Mouse (Mus musculus): Measurements from ENCODE around the gene Fam219b. TPM values are rescaled to one million over a fixed set of nuclear protein-coding genes. Genes with fewer than 3 reads are reported as not detected.
A peak's percentile ranks its signal among the peaks of the same experiment; 100 is the strongest.

The Fam219b gene
- polyA plus RNA-seq, 1 experiment from 2014 or later = 16.0 TPM

DNA sequence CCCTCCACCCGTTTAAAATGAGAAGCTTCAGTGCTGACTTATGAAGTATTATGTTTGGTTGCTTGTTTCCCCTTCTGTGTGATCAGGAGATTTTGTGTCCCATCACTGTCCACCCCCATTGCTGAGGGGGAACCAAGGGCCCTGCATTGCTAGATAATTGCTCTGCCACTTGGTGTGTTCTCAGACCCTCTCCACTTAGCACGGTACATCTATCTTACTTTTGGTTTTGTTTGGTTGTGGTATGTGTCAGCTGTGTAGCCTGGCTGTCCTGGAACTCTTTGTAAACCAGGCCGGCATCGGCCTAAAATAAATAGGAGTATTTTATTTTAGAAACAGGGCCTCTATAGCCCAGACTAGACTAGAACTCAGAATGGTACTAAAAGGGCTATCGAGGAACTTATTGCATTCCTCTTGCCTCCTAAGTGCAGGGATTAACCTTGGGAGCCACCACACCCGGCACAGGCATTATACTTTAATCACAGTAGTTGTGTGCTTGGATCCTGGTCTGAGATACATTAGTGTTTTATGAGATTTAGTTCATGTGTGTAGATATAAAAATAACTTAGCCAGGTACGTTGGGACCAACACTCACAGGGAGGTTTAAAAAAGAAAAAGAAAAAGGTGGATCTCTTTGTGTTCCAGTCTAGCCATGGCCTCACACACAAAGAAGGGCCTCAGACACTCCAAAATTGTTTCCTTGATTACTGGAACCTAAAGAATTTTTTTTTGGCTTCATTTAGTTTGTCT is 15.0 kb upstream of the Fam219b start:
- Histone ChIP-seq H3K9me3 (ENCODE audit: control insufficient read depth, low read length) (no peaks in the 10 kb centered on the region), H3K27me3 (ENCODE audit: control insufficient read depth, insufficient read depth, low read length) (no peaks in the 10 kb centered on the region), H3K4me3 (ENCODE audit: low read depth, low read length) (peak overlapping the region; percentile 94), H3K36me3 (ENCODE audit: control insufficient read depth, insufficient read depth, low read length) (no peaks in the 10 kb centered on the region), H3K9ac (ENCODE audit: low read length) (peak overlapping the region; percentile 95), H3K4me1 (ENCODE audit: control insufficient read depth, insufficient read depth, low read length) (peaks cover 12% of the 10 kb centered on the region), H3K27ac (ENCODE audit: low read depth, low read length) (no peak overlapping the region), H3K4me2 (peak overlapping the region; percentile 82)
- DNase-seq (ENCODE audit: low spot score, missing footprints) (no peak), ATAC-seq (ENCODE audit: low FRiP score) (no peak)
- WGBS = 44% methylated on average over 7 of the region's 7 CpGs

DNA sequence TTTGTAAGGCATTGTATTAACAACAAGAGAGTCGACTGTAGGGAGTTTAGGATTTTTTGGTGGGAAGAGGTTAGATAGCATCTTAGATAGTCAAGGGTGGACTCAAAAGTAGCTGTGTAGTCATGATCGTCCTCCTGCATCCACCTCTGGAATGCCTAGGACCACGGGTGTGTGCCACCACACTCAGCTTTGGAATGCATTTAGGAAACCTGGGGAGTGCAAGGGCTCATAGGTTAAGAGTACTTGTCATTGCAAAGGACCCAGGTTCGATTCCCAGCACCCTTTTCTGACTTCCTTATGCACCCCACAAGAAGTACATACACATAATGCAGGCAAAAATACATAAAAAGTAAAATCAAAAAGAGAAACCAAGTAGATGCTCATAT is 14.5 kb upstream of the Fam219b start:
- H3K36me3 ChIP-seq (ENCODE audit: control insufficient read depth, insufficient read depth, low read length) = no peaks in the 10 kb centered on the region
- H3K9me3 ChIP-seq (ENCODE audit: control insufficient read depth, low read length) = no peaks in the 10 kb centered on the region
- ATAC-seq (ENCODE audit: low FRiP score) = no peak
- no peaks in the 10 kb centered on the region for H3K27me3 ChIP-seq (ENCODE audit: control insufficient read depth, insufficient read depth, low read length)
- peaks cover 11% of the 10 kb centered on the region for H3K4me1 ChIP-seq (ENCODE audit: control insufficient read depth, insufficient read depth, low read length)
- H3K27ac ChIP-seq (ENCODE audit: low read depth, low read length) = no peak overlapping the region
- DNase-seq (ENCODE audit: low spot score, missing footprints) = no peak
- 80% methylated on average over 4 of the region's 4 CpGs for WGBS
- H3K4me3 ChIP-seq (ENCODE audit: low read depth, low read length) = peak overlapping the region; percentile 94; the same call in 1 of the 2 replicates
- peak overlapping the region; percentile 95 for H3K9ac ChIP-seq (ENCODE audit: low read length)
- H3K4me2 ChIP-seq = peak overlapping the region; percentile 82

DNA sequence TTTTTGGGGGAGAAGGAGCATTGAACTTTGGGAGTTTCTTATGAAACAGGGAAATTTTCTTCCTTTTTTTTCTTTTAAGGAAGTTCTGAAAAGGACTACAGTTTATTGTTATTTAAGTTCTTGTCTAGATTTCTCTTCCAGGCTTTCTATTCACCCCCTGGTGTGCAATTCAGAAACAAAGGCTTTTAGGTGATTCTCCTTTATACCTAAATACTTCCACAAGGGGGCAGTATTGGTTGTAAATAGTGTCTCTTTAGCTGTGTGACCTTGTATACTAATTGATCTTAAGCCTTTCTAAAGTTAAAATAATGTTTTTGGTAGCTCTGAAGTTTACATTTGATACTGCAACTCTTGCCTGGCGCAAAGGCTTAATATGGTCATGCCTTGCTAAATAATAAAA is 13.6 kb upstream of the Fam219b start:
- Histone ChIP-seq H3K4me3 (ENCODE audit: low read depth, low read length) (no peak overlapping the region), H3K27me3 (ENCODE audit: control insufficient read depth, insufficient read depth, low read length) (no peaks in the 10 kb centered on the region), H3K27ac (ENCODE audit: low read depth, low read length) (no peak overlapping the region), H3K9me3 (ENCODE audit: control insufficient read depth, low read length) (no peaks in the 10 kb centered on the region), H3K4me2 (no peak overlapping the region), H3K36me3 (ENCODE audit: control insufficient read depth, insufficient read depth, low read length) (no peaks in the 10 kb centered on the region), H3K9ac (ENCODE audit: low read length) (no peak overlapping the region), H3K4me1 (ENCODE audit: control insufficient read depth, insufficient read depth, low read length) (peaks cover 11% of the 10 kb centered on the region)
- 93% methylated on average over 1 of the region's 1 CpGs for WGBS
- ATAC-seq (ENCODE audit: low FRiP score) = no peak
- DNase-seq (ENCODE audit: low spot score, missing footprints) = peak; percentile 89

DNA sequence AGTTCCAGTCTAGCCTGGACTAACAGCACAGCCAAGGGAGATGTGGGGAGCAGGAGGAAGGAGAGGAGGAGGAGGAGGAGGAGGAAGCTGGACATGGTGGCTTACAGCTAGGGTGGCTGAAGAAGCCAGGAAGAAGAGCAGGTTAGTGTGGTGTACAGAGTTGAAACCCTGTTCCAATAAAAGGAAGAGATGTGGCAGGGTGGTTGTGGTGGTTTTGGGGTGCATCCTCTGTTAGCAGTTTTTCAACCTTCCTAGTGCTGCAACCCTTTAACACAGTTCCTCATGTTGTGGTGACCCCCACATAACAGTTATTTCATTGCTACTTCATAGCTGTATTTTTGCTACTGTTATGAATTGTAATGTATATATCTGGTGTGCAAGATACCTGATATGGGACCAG is 12.9 kb upstream of the Fam219b start:
- no peak overlapping the region for H3K9ac ChIP-seq (ENCODE audit: low read length)
- no peak overlapping the region for H3K27ac ChIP-seq (ENCODE audit: low read depth, low read length)
- ATAC-seq (ENCODE audit: low FRiP score) = no peak
- H3K9me3 ChIP-seq (ENCODE audit: control insufficient read depth, low read length) = no peaks in the 10 kb centered on the region
- H3K4me1 ChIP-seq (ENCODE audit: control insufficient read depth, insufficient read depth, low read length) = peaks cover 11% of the 10 kb centered on the region
- no peaks in the 10 kb centered on the region for H3K27me3 ChIP-seq (ENCODE audit: control insufficient read depth, insufficient read depth, low read length)
- no peak overlapping the region for H3K4me2 ChIP-seq
- H3K36me3 ChIP-seq (ENCODE audit: control insufficient read depth, insufficient read depth, low read length) = peaks cover 2% of the 10 kb centered on the region; the same call in 1 of the 2 replicates
- no peak for DNase-seq (ENCODE audit: low spot score, missing footprints)
- H3K4me3 ChIP-seq (ENCODE audit: low read depth, low read length) = no peak overlapping the region

DNA sequence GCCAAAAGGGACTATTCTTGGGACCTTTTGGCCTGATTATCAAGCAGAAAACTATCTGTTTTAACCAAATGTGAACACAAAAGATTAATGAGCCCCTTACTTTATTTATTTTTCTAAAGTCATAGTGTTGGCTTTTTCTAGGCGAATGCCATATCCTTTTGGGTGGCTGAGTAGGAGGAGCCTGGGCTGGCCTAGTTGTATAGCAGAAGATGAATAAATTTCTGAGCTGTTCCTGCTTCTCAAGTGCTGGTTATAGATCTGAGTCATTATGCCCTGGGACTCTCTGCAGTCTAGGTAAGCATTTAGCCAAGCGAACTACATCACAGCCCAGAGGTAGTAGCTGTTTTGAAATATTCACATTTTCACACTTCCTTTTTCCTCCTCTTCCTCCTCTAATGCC is 11.8 kb upstream of the Fam219b start:
- WGBS = 85% methylated on average over 2 of the region's 2 CpGs
- Histone ChIP-seq H3K4me2 (no peak overlapping the region), H3K27ac (ENCODE audit: low read depth, low read length) (no peak overlapping the region), H3K27me3 (ENCODE audit: control insufficient read depth, insufficient read depth, low read length) (no peaks in the 10 kb centered on the region), H3K9me3 (ENCODE audit: control insufficient read depth, low read length) (no peaks in the 10 kb centered on the region), H3K9ac (ENCODE audit: low read length) (no peak overlapping the region), H3K4me1 (ENCODE audit: control insufficient read depth, insufficient read depth, low read length) (peaks cover 10% of the 10 kb centered on the region), H3K36me3 (ENCODE audit: control insufficient read depth, insufficient read depth, low read length) (peaks cover 2% of the 10 kb centered on the region; the same call in 1 of the 2 replicates), H3K4me3 (ENCODE audit: low read depth, low read length) (no peak overlapping the region)
- no peak for ATAC-seq (ENCODE audit: low FRiP score)
- no peak for DNase-seq (ENCODE audit: low spot score, missing footprints)

DNA sequence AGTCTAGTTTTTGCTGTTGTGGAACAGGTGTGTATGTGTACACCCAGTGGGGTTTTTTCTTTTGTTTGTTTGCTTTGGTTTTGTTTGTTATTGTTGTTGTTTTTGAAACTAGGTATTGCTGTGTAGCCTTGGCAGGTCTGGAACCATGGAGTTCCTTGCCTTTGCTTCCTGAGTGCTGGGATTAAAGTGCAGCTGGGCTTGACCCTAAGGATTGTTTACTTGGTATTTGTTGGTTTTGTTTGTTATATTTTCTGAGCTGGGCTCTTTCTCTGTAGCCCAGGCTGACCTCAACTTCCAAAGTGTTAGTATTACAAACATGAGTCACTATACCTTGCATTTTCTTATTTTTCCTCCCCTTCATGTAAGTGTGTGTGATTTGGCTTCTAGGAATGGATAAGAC is 10.9 kb upstream of the Fam219b start:
- Histone ChIP-seq H3K4me3 (ENCODE audit: low read depth, low read length) (no peak overlapping the region), H3K9ac (ENCODE audit: low read length) (no peak overlapping the region), H3K9me3 (ENCODE audit: control insufficient read depth, low read length) (no peaks in the 10 kb centered on the region), H3K4me2 (no peak overlapping the region), H3K27ac (ENCODE audit: low read depth, low read length) (no peak overlapping the region), H3K4me1 (ENCODE audit: control insufficient read depth, insufficient read depth, low read length) (peaks cover 9% of the 10 kb centered on the region), H3K27me3 (ENCODE audit: control insufficient read depth, insufficient read depth, low read length) (no peaks in the 10 kb centered on the region), H3K36me3 (ENCODE audit: control insufficient read depth, insufficient read depth, low read length) (peaks cover 2% of the 10 kb centered on the region; the same call in 1 of the 2 replicates)
- ATAC-seq (ENCODE audit: low FRiP score) (no peak), DNase-seq (ENCODE audit: low spot score, missing footprints) (no peak)

DNA sequence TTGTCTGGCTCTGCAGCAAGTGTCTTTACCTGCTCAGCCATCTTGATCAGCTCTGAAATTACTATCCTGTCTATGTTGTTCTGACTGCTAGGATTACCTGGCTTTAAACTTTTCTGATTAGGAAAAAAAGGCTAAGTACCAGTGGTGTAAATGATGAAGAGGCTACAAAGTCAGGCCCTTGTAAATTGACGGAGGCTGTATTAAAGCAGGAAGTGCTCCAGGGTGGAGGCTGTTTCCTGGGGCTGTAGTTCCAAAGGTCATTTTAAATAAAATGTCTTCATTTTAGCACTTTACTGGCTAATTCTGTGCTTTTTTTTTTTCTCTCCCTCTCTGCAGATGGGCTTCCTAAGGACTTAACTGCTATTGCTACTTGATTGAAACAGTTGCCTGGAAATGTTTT is 5.4 kb upstream of the Fam219b start:
- H3K4me2 ChIP-seq = no peak overlapping the region
- no peak overlapping the region for H3K4me3 ChIP-seq (ENCODE audit: low read depth, low read length)
- no peak overlapping the region for H3K27ac ChIP-seq (ENCODE audit: low read depth, low read length)
- WGBS = 94% methylated on average over 1 of the region's 1 CpGs
- peaks cover 6% of the 10 kb centered on the region for H3K36me3 ChIP-seq (ENCODE audit: control insufficient read depth, insufficient read depth, low read length)
- H3K9me3 ChIP-seq (ENCODE audit: control insufficient read depth, low read length) = no peaks in the 10 kb centered on the region
- H3K4me1 ChIP-seq (ENCODE audit: control insufficient read depth, insufficient read depth, low read length) = peaks cover 4% of the 10 kb centered on the region; the same call in 1 of the 2 replicates
- DNase-seq (ENCODE audit: low spot score, missing footprints) (no peak), ATAC-seq (ENCODE audit: low FRiP score) (no peak)
- no peaks in the 10 kb centered on the region for H3K27me3 ChIP-seq (ENCODE audit: control insufficient read depth, insufficient read depth, low read length)
- no peak overlapping the region for H3K9ac ChIP-seq (ENCODE audit: low read length)

DNA sequence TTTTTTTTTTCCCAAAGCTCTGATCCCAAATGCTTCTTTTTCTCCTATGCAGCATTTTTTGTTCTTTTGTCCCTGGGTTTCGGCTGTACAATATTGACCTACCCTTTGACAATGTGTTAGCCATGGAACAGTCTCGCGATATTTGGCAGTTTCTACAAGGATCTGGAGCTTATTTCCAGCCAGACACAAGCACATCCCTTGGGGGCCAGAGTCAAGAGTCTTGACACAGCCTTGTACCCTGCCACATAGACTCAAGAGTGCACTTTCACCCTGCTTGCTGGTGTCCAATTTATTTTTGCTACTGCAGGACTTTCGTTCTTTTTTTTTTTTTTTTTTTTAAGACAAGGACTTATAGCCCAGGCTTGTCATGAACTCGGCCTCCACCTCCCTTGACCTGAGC is 966 bp upstream of the Fam219b start:
- peaks cover 9% of the 10 kb centered on the region for H3K36me3 ChIP-seq (ENCODE audit: control insufficient read depth, insufficient read depth, low read length)
- H3K4me2 ChIP-seq = peak overlapping the region; percentile 87; the same call in 1 of the 2 replicates
- no peak overlapping the region for H3K4me3 ChIP-seq (ENCODE audit: low read depth, low read length)
- H3K27me3 ChIP-seq (ENCODE audit: control insufficient read depth, insufficient read depth, low read length) = no peaks in the 10 kb centered on the region
- peak overlapping the region; percentile 89 for H3K9ac ChIP-seq (ENCODE audit: low read length)
- no peak for DNase-seq (ENCODE audit: low spot score, missing footprints)
- peaks cover 12% of the 10 kb centered on the region for H3K4me1 ChIP-seq (ENCODE audit: control insufficient read depth, insufficient read depth, low read length)
- 88% methylated on average over 5 of the region's 5 CpGs for WGBS
- no peak overlapping the region for H3K27ac ChIP-seq (ENCODE audit: low read depth, low read length)
- ATAC-seq (ENCODE audit: low FRiP score) = no peak
- no peaks in the 10 kb centered on the region for H3K9me3 ChIP-seq (ENCODE audit: control insufficient read depth, low read length)

DNA sequence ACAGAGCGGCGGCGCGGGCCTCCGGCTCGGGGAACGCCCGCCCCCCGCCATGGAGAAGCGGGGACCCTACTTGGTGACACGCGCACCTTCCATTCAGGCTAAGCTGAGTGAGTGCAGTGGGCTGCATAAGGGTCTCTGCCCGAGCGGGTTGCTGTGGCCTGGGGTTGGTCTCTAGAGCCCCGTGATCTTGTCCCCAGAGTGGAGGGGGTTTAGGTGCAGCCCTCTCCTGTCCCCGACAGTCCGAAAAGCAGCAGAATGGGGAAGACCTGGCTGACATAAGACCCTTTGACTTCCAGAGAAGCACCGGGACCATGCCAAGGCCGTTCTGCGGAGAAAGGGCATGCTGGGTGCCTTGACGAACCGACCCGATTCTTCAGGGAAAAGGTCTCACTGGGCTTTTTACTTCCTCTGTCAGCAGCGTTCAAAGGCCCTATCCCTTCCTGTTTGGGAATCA is 427 bp downstream of the Fam219b start:
- 0% methylated on average over 24 of the region's 24 CpGs for WGBS
- Histone ChIP-seq H3K4me3 (ENCODE audit: low read depth, low read length) (peak overlapping the region; percentile 89), H3K9me3 (ENCODE audit: control insufficient read depth, low read length) (no peaks in the 10 kb centered on the region), H3K4me1 (ENCODE audit: control insufficient read depth, insufficient read depth, low read length) (peaks cover 12% of the 10 kb centered on the region), H3K27ac (ENCODE audit: low read depth, low read length) (peak overlapping the region; percentile 69), H3K27me3 (ENCODE audit: control insufficient read depth, insufficient read depth, low read length) (no peaks in the 10 kb centered on the region), H3K4me2 (peak overlapping the region; percentile 87), H3K9ac (ENCODE audit: low read length) (peak overlapping the region; percentile 89), H3K36me3 (ENCODE audit: control insufficient read depth, insufficient read depth, low read length) (peaks cover 9% of the 10 kb centered on the region)
- DNase-seq (ENCODE audit: low spot score, missing footprints) (no peak), ATAC-seq (ENCODE audit: low FRiP score) (peak; percentile 83)

Measured in midbrain, embryonic 11.5 days (tissue).